Mouse (Mus musculus): ENCODE measurements around the gene Klre1. TPM values are rescaled to one million over a fixed set of nuclear protein-coding genes. Genes with fewer than 3 reads are reported as not detected.

The Klre1 gene
- polyA plus RNA-seq, 1 experiment from 2014 or later, result not detected

- DNase-seq (ENCODE audit: low spot score) (no peak), ATAC-seq (ENCODE audit: insufficient number of reproducible peaks, low FRiP score, low TSS enrichment, low read depth) (no peak)
- 54% methylated on average over 4 of the region's 4 CpGs for WGBS
- no peak overlapping the region for H3K27ac ChIP-seq (replicated peaks; ENCODE audit: low read depth, low read length)
- no peaks in the 10 kb centered on the region for H3K4me1 ChIP-seq (ENCODE audit: control insufficient read depth, insufficient read depth, low read length)
- no peak overlapping the region for H3K9ac ChIP-seq (ENCODE audit: low read length)
- no peaks in the 10 kb centered on the region for H3K9me3 ChIP-seq (ENCODE audit: control insufficient read depth, low read length)
- H3K4me3 ChIP-seq (ENCODE audit: low read depth, low read length), result no peak overlapping the region
- no peaks in the 10 kb centered on the region for H3K36me3 ChIP-seq (ENCODE audit: control insufficient read depth, insufficient read depth, low read length)
- no peak overlapping the region for H3K4me2 ChIP-seq (ENCODE audit: low read depth, severe bottlenecking)
- no peaks in the 10 kb centered on the region for H3K27me3 ChIP-seq (ENCODE audit: control insufficient read depth, insufficient read depth, low read length)
Measured at GRCm38 (mm10) chr6:129559641-129560027, 18.1 kb upstream of the Klre1 start.

DNA sequence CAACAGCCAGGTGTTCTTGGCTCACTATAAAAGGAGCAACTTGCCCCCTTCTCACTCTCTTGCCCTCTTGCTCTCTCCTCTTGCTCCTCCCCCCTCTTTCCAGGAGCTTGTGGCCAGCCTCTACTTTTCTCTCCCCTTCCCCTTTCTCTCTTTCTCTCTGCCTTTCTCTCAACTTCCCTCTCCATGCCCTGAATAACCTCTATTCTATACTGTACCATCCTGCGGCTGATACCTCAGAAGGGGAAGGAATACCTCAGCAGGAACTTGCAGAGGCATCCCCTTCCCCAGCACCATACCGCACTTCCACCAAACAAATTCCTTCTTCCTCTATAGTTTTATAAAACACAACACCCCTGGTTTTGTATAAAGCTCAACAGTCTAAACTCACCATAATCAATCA, 12.4 kb upstream of the Klre1 start:
- no peak overlapping the region for H3K9ac ChIP-seq (ENCODE audit: low read length)
- no peak overlapping the region for H3K27ac ChIP-seq (replicated peaks; ENCODE audit: low read depth, low read length)
- no peaks in the 10 kb centered on the region for H3K4me1 ChIP-seq (ENCODE audit: control insufficient read depth, insufficient read depth, low read length)
- no peaks in the 10 kb centered on the region for H3K27me3 ChIP-seq (ENCODE audit: control insufficient read depth, insufficient read depth, low read length)
- no peak overlapping the region for H3K4me3 ChIP-seq (ENCODE audit: low read depth, low read length)
- no peaks in the 10 kb centered on the region for H3K36me3 ChIP-seq (ENCODE audit: control insufficient read depth, insufficient read depth, low read length)
- 80% methylated on average over 2 of the region's 2 CpGs for WGBS
- no peaks in the 10 kb centered on the region for H3K9me3 ChIP-seq (ENCODE audit: control insufficient read depth, low read length)
- DNase-seq (ENCODE audit: low spot score) (no peak), ATAC-seq (ENCODE audit: insufficient number of reproducible peaks, low FRiP score, low TSS enrichment, low read depth) (no peak)
- H3K4me2 ChIP-seq (ENCODE audit: low read depth, severe bottlenecking), result no peak overlapping the region

DNA sequence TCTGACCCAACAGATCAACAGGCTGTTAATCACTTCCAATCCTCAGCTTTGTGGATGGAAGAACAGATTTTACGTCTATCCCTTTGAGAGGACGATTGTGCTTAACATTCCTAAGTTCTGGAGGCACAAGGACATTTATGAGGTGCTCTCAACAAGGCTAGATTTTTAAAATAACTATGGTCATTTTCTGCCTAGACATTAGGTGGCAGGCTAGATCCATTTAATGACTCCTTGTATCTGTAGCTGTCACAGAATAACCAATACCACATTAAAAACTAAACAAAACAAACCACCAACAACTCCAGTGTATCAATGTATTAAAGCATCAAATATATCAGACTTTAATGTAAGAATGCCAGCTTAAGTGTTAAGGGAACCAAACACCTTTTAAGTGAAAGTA, 2.4 kb upstream of the Klre1 start:
- Histone ChIP-seq H3K27ac (replicated peaks; ENCODE audit: low read depth, low read length) (no peak overlapping the region), H3K4me3 (ENCODE audit: low read depth, low read length) (no peak overlapping the region), H3K4me1 (ENCODE audit: control insufficient read depth, insufficient read depth, low read length) (no peaks in the 10 kb centered on the region), H3K36me3 (ENCODE audit: control insufficient read depth, insufficient read depth, low read length) (no peaks in the 10 kb centered on the region), H3K27me3 (ENCODE audit: control insufficient read depth, insufficient read depth, low read length) (no peaks in the 10 kb centered on the region), H3K9ac (ENCODE audit: low read length) (no peak overlapping the region), H3K9me3 (ENCODE audit: control insufficient read depth, low read length) (no peaks in the 10 kb centered on the region), H3K4me2 (ENCODE audit: low read depth, severe bottlenecking) (no peak overlapping the region)
- DNase-seq (ENCODE audit: low spot score) (no peak), ATAC-seq (ENCODE audit: insufficient number of reproducible peaks, low FRiP score, low TSS enrichment, low read depth) (no peak)
- WGBS, result 31% methylated on average over 2 of the region's 2 CpGs

DNA sequence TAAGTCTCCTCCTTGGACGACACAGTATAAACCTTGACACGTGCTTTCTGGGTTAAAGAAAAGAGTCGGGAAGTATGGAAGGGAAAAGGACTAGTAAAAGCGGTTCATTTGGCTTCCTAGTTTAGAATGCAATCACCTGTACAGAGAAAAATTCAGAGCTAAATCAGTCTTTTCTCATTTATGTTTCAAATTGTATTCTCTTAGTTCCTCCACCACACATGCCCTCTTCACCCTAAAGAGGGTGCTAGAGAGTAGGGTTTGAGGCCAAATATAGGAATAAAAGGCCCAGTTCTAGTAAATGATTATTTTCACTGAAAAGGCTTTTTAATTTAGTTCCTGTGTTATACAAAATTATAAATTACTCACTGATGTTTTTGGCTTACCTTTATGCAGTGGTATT, 3.6 kb downstream of the Klre1 start:
- no peaks in the 10 kb centered on the region for H3K36me3 ChIP-seq (ENCODE audit: control insufficient read depth, insufficient read depth, low read length)
- H3K4me3 ChIP-seq (ENCODE audit: low read depth, low read length), result no peak overlapping the region
- no peaks in the 10 kb centered on the region for H3K27me3 ChIP-seq (ENCODE audit: control insufficient read depth, insufficient read depth, low read length)
- 57% methylated on average over 4 of the region's 4 CpGs for WGBS
- no peaks in the 10 kb centered on the region for H3K4me1 ChIP-seq (ENCODE audit: control insufficient read depth, insufficient read depth, low read length)
- no peak overlapping the region for H3K27ac ChIP-seq (replicated peaks; ENCODE audit: low read depth, low read length)
- H3K9ac ChIP-seq (ENCODE audit: low read length), result no peak overlapping the region
- H3K4me2 ChIP-seq (ENCODE audit: low read depth, severe bottlenecking), result no peak overlapping the region
- no peaks in the 10 kb centered on the region for H3K9me3 ChIP-seq (ENCODE audit: control insufficient read depth, low read length)
- DNase-seq (ENCODE audit: low spot score) (no peak), ATAC-seq (ENCODE audit: insufficient number of reproducible peaks, low FRiP score, low TSS enrichment, low read depth) (no peak)

DNA sequence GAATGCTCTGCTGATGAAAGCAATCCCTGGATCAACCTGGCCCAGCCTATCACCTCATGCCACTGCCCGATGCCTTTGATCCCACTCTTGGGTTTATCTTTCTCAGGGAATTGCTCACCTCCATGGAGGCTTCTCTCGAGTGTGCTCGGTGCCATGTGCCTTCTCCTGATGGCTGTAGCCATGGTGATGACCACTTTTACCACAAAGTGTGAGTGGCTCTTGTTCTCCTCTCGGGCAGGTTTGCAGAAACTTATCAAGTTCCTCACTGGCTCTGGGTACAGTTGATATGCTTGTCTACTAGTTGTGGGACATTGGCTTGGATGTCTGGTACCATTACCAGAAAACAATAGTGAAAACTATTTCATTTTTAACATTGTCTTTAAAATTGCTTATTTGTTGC, 4.2 kb downstream of the Klre1 start:
- Histone ChIP-seq H3K4me2 (ENCODE audit: low read depth, severe bottlenecking) (no peak overlapping the region), H3K4me3 (ENCODE audit: low read depth, low read length) (no peak overlapping the region), H3K9ac (ENCODE audit: low read length) (no peak overlapping the region), H3K27me3 (ENCODE audit: control insufficient read depth, insufficient read depth, low read length) (no peaks in the 10 kb centered on the region), H3K27ac (replicated peaks; ENCODE audit: low read depth, low read length) (no peak overlapping the region), H3K9me3 (ENCODE audit: control insufficient read depth, low read length) (no peaks in the 10 kb centered on the region), H3K4me1 (ENCODE audit: control insufficient read depth, insufficient read depth, low read length) (no peaks in the 10 kb centered on the region), H3K36me3 (ENCODE audit: control insufficient read depth, insufficient read depth, low read length) (no peaks in the 10 kb centered on the region)
- 81% methylated on average over 4 of the region's 4 CpGs for WGBS
- no peak for ATAC-seq (ENCODE audit: insufficient number of reproducible peaks, low FRiP score, low TSS enrichment, low read depth)
- no peak for DNase-seq (ENCODE audit: low spot score)

GRCm38 (mm10) chr6:129583014-129583413, 5.3 kb downstream of the Klre1 start:
- DNase-seq (ENCODE audit: low spot score), result no peak
- Histone ChIP-seq H3K9me3 (ENCODE audit: control insufficient read depth, low read length) (no peaks in the 10 kb centered on the region), H3K4me2 (ENCODE audit: low read depth, severe bottlenecking) (no peak overlapping the region), H3K36me3 (ENCODE audit: control insufficient read depth, insufficient read depth, low read length) (no peaks in the 10 kb centered on the region), H3K4me3 (ENCODE audit: low read depth, low read length) (no peak overlapping the region), H3K27ac (replicated peaks; ENCODE audit: low read depth, low read length) (no peak overlapping the region), H3K9ac (ENCODE audit: low read length) (no peak overlapping the region), H3K27me3 (ENCODE audit: control insufficient read depth, insufficient read depth, low read length) (no peaks in the 10 kb centered on the region), H3K4me1 (ENCODE audit: control insufficient read depth, insufficient read depth, low read length) (no peaks in the 10 kb centered on the region)
- 67% methylated on average over 3 of the region's 3 CpGs for WGBS
- no peak for ATAC-seq (ENCODE audit: insufficient number of reproducible peaks, low FRiP score, low TSS enrichment, low read depth)

GRCm38 (mm10) chr6:129591508-129591907, 13.8 kb downstream of the Klre1 start, which contains the start of gene Klrd1:
TSS of gene Klrd1 (plus strand) at chr6:129591782.
- no peak within 1 kb of the TSS for H3K9ac ChIP-seq (ENCODE audit: low read length)
- no peak within 1 kb of the TSS for H3K4me3 ChIP-seq (ENCODE audit: low read depth, low read length)
- ATAC-seq (ENCODE audit: insufficient number of reproducible peaks, low FRiP score, low TSS enrichment, low read depth) (no peak), DNase-seq (ENCODE audit: low spot score) (no peak)
- H3K27me3 ChIP-seq (ENCODE audit: control insufficient read depth, insufficient read depth, low read length), result no peaks in the 10 kb centered on the region
- no peaks in the 10 kb centered on the region for H3K4me1 ChIP-seq (ENCODE audit: control insufficient read depth, insufficient read depth, low read length)
- WGBS, result 83% methylated on average over 3 of the region's 3 CpGs
- no peak within 1 kb of the TSS for H3K27ac ChIP-seq (replicated peaks; ENCODE audit: low read depth, low read length)
- H3K36me3 ChIP-seq (ENCODE audit: control insufficient read depth, insufficient read depth, low read length), result no peaks in the 10 kb centered on the region
- no peak within 1 kb of the TSS for H3K4me2 ChIP-seq (ENCODE audit: low read depth, severe bottlenecking)
- no peaks in the 10 kb centered on the region for H3K9me3 ChIP-seq (ENCODE audit: control insufficient read depth, low read length)

GRCm38 (mm10) chr6:129608372-129608771, 30.7 kb downstream of the Klre1 start:
- Histone ChIP-seq H3K27ac (replicated peaks; ENCODE audit: low read depth, low read length) (no peak overlapping the region), H3K27me3 (ENCODE audit: control insufficient read depth, insufficient read depth, low read length) (no peaks in the 10 kb centered on the region), H3K9ac (ENCODE audit: low read length) (no peak overlapping the region), H3K4me2 (ENCODE audit: low read depth, severe bottlenecking) (no peak overlapping the region), H3K9me3 (ENCODE audit: control insufficient read depth, low read length) (no peaks in the 10 kb centered on the region), H3K36me3 (ENCODE audit: control insufficient read depth, insufficient read depth, low read length) (no peaks in the 10 kb centered on the region), H3K4me3 (ENCODE audit: low read depth, low read length) (no peak overlapping the region), H3K4me1 (ENCODE audit: control insufficient read depth, insufficient read depth, low read length) (no peaks in the 10 kb centered on the region)
- ATAC-seq (ENCODE audit: insufficient number of reproducible peaks, low FRiP score, low TSS enrichment, low read depth) (no peak), DNase-seq (ENCODE audit: low spot score) (no peak)

GRCm38 (mm10) chr6:129623735-129624134, 46.0 kb downstream of the Klre1 start, which contains the start of gene Klrk1:
TSS of gene Klrk1 (minus strand) at chr6:129623864.
- Histone ChIP-seq H3K4me1 (ENCODE audit: control insufficient read depth, insufficient read depth, low read length) (no peaks in the 10 kb centered on the region), H3K9ac (ENCODE audit: low read length) (no peak within 1 kb of the TSS), H3K27me3 (ENCODE audit: control insufficient read depth, insufficient read depth, low read length) (no peaks in the 10 kb centered on the region), H3K9me3 (ENCODE audit: control insufficient read depth, low read length) (no peaks in the 10 kb centered on the region), H3K4me3 (ENCODE audit: low read depth, low read length) (no peak within 1 kb of the TSS), H3K4me2 (ENCODE audit: low read depth, severe bottlenecking) (no peak within 1 kb of the TSS), H3K36me3 (ENCODE audit: control insufficient read depth, insufficient read depth, low read length) (no peaks in the 10 kb centered on the region), H3K27ac (replicated peaks; ENCODE audit: low read depth, low read length) (no peak within 1 kb of the TSS)
- DNase-seq (ENCODE audit: low spot score), result no peak
- 86% methylated on average over 4 of the region's 4 CpGs for WGBS
- ATAC-seq (ENCODE audit: insufficient number of reproducible peaks, low FRiP score, low TSS enrichment, low read depth), result no peak

Data from limb, embryonic 11.5 days (tissue).